Mouse (Mus musculus): ENCODE results near the gene Swi5.
"Not testable (repeated sequence)": the region's sequence is repeated elsewhere in the genome, so short reads cannot be mapped to it uniquely, and the experiment has no call there.

Swi5 gene

DNA sequence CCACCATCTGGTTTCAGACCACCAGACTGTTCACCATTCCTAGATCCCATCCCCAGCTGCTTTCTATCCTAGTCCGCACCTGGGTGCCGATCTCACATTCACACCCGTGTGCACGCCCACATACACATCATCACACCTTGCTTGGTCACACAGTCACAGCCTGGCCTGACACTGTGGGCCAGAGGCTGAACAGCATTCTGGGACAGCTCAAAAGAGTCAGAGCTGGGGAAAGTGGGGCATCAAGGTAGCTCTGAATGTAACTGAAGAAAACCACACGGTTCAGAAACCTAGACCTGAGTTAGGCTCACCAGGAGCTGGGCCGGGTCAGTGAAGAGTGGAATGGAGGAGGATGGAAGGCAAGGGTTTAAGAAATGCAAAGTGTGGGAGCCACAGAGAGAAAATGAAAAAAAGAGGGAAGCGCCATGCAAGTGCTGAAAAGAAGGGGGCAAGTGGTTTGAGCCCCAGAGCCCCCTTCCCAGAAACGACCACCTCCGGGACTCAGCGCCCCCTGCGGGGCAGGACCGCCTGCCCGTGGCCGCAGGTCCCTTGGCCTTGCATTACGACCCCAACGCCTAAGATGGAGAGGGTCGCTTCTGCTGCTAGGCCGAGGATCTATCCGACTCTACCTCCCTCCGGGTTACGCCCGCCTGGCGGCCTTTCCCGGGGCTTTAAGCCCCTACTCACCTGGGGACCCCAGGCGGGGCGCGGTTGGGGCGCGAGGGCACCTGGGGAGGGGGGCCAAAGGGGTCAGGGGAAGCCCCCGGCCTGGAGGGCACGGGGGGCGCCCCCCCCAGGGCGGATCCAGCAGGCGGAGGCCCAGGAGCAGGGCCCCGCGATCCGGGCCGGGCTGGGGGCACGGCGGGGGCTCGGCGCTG lies 23.8 kb upstream of the Swi5 start:
- no peak for DNase-seq

- DNase-seq: no peak
Observed at GRCm38 (mm10) chr2:32310096-32310845, 22.4 kb upstream of the Swi5 start.

- no peak for DNase-seq
Observed at GRCm38 (mm10) chr2:32308870-32309568, 21.1 kb upstream of the Swi5 start.

DNA sequence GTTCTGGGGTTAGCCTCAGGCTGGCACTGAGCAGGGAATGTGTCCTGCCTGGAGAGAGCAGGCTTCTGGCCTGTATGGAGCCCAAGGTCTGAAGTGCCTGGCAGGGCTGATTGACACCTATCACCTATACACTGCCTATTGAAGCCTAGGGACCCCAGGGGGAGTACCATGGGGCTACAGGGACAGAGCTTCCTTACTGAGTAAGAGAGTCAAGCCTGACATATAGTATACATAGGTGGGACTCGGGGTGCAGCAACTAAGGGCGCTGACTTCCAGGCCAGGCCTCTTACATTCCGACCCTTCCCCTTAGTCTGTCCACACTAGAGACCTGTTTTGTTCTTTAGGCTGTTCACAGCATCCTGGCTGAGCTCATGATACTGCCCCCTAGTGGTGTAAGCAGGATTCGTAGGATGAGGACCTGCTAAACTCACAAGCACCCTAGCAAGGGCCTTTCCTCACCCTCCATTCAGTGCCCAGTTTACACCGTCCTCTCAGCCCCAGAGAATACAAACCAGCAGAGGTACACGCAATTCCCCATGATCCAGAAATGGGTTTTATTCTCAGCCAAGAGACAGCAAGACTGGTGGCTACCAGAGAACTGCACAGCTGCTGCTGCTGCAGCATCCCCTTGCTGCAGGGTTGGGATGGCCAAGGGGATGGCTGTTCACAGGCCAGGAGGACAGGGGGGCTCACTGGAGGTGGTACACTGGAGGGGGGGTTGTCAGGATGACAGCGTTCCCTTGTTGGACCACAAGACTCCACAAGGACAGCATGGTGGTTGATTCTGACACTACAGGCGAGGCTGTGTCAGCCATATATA lies 20.3 kb upstream of the Swi5 start:
- DNase-seq: peak in 1 of 2 experiments; percentile 42

GRCm38 (mm10) chr2:32307247-32307798 lies 19.4 kb upstream of the Swi5 start:
- no peak for DNase-seq

- no peak for DNase-seq
Observed at GRCm38 (mm10) chr2:32306176-32306575, 18.3 kb upstream of the Swi5 start.

- DNase-seq: no peak
Observed at GRCm38 (mm10) chr2:32305668-32306067, 17.8 kb upstream of the Swi5 start.

DNA sequence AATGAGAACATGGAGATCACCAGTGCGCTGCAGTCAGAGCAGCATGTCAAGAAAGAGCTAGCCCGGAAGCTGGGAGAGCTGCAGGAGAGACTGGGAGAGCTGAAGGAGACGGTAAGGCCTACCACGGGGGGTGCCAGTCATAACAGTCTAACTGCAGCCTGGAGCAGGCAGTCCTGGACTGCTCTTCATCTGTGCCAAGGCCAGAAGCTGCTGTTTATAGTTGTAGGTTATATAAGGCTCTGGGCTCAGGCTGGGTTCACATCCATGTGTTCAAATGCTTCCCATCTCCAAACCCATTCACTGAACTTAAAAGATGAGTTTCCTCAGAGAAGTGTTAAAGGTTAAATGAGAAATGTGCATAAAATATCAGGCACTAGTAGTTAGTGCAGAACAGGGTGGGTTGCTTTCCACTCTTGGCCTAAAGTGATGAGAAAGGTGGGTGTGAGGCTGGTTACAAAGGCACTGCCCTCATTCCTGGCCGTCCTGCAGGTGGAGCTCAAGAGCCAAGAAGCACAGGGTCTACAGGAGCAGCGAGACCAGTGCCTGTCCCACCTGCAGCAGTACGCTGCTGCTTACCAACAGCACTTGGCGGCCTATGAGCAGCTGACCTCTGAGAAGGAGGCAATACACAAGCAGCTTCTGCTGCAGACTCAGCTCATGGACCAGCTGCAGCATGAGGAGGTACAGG lies 16.4 kb upstream of the Swi5 start:
- peak in 1 of 2 experiments; percentile 45 for DNase-seq

DNA sequence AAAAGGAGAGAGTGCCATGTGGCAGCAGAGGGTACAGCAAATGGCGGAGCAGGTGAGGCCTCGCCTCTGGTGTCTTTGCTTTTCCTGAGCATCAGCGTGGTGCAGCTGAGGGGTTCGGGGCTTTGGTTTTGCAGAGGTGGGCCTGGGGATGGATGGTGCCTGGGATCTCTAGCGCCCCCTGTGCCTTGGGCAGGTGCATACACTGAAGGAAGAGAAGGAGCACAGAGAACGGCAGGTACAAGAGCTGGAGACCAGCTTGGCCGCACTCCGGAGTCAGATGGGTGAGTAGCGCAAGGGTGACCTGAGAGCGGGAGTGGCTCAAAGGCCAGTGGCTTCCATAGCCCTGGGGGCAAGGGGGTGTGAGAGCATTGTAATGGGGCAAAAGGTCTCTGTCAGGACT lies 15.1 kb upstream of the Swi5 start:
- DNase-seq: no peak

GRCm38 (mm10) chr2:32299469-32299868 lies 11.6 kb upstream of the Swi5 start:
- no peak for DNase-seq

DNA sequence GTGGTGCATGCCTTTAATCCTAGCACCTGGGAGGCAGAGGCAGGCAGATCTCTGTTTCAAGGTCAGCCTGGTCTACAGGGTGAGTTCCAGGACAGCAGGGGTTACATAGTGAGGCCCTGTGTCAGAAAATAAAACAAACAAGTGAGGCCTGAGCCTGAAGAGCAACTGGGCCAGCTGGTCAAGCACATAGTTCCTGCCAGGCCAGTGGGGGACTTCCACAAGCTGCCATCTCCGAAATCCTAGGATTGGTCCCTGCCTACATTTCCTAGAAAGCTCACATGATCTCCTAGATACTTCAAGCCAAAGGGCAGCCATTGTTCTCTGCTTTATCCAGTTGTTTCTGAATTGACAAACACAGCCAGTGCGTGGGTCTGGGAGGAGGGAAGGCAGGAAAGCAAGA lies 8.0 kb upstream of the Swi5 start:
- not testable (repeated sequence) for DNase-seq

GRCm38 (mm10) chr2:32295285-32295684 lies 7.4 kb upstream of the Swi5 start:
- DNase-seq: peak in 1 of 2 experiments; percentile 20

- peak in 1 of 2 experiments; percentile 50 for DNase-seq
Observed at GRCm38 (mm10) chr2:32294348-32294747, 6.5 kb upstream of the Swi5 start.

GRCm38 (mm10) chr2:32289578-32289977 lies 1.7 kb upstream of the Swi5 start:
- DNase-seq: no peak

- peak in 1 of 2 experiments; percentile 62 for DNase-seq
Observed at GRCm38 (mm10) chr2:32288371-32288931, 576 bp upstream of the Swi5 start.

DNA sequence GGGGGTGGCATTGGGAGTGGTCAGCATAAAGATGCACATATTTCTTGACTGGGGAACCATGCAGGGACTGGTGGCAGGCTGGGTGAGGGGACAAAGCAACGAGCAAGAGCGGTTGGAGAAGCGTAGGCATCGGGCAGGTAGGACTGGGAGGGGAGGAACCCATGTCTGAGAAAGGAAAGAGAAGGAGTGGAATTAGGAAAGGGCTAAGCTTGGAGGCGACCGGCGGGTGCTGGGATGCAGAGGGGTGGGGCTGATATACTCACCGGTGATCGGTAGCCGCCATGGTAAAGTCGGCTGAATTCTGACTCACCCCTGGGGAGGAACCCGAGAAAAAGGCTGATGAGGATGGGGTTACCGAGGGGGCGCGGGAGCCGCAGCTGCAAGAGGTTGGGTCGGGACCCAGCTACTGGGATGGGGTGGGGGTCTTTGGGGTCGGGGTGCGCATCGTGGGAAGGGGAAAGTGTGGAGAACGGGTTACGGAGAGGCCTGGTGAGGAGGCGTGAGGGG lies 488 bp downstream of the Swi5 start, which contains the start of gene Golga2:
Golga2 (plus strand) TSS at position 51 of the 507 bp plus-strand sequence.
- peak in 1 of 2 experiments; percentile 29 for DNase-seq

DNA sequence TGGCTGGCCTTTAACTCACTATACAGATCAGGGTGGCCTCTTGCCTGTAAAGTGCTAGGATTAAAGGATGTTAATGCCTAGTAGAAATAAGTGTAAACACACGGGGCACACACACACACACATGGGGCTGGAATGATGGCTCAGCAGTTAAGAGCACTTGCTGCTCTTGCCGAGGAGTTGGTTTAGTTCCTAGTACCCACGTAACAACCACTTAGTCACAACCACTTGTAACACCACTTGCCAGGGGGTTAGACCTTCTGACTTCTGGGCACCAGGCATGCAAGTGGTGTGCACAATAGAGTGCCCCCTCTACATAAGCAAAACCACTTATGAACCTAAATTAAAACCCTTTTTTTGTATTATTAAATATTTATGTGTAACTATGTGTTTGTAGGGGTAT lies 3.9 kb downstream of the Swi5 start:
- DNase-seq: peak in 1 of 2 experiments; percentile 55

GRCm38 (mm10) chr2:32282727-32283126 lies 5.1 kb downstream of the Swi5 start:
- DNase-seq: peak; percentile 50 to 74

GRCm38 (mm10) chr2:32282289-32282688 lies 5.6 kb downstream of the Swi5 start:
- no peak for DNase-seq

- DNase-seq: no peak
Observed at GRCm38 (mm10) chr2:32275823-32276222, 12.1 kb downstream of the Swi5 start.

DNA sequence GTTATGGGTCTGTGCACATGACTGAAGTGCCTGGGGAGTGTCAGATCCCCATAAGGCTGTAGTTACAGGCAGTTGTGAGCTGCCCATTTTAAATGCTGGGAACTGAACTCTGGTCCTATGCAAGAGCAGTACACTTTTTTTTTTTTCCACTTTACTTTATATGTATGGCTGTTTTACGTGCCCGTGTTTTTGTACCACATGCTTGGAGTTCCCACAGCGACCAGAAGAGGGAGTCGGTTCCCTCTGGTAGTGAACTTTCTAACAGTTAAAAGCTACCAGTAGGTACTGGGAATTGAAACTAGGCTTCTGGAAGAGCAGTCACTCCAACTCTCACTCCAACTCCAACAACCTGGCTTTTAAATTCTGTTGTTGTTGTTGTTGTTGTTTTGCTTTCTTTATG lies 27.2 kb downstream of the Swi5 start:
- DNase-seq: peak; percentile 40 to 64

Measured in lung, adult 18-20 months (tissue).